Mouse (Mus musculus) kidney, postnatal 14 days (tissue): ENCODE results near the gene Sult1a1.
A peak's percentile ranks its signal among the peaks of the same experiment; 100 is the strongest.

Source experiments
- DNase-seq: peaks from one replicate; pipeline ENCODE4 v3.0.0; 2022; ENCODE audit warnings: mixed read lengths

The Sult1a1 gene

GRCm38 (mm10) chr7:126676207-126676606, at the start of gene Sult1a1:
TSS of gene Sult1a1 (minus strand) at chr7:126676432.
- peak; percentile 88 for DNase-seq

GRCm38 (mm10) chr7:126725667-126726066, 49.4 kb upstream of the Sult1a1 start:
- no peak for DNase-seq

GRCm38 (mm10) chr7:126725077-126725476, 48.8 kb upstream of the Sult1a1 start:
- no peak for DNase-seq

GRCm38 (mm10) chr7:126721635-126722034, 45.4 kb upstream of the Sult1a1 start:
- no peak for DNase-seq

GRCm38 (mm10) chr7:126718787-126719337, 42.6 kb upstream of the Sult1a1 start:
- DNase-seq: no peak

- DNase-seq: no peak
Observed at GRCm38 (mm10) chr7:126717566-126717965, 41.3 kb upstream of the Sult1a1 start.

- no peak for DNase-seq
Observed at GRCm38 (mm10) chr7:126715679-126716078, 39.4 kb upstream of the Sult1a1 start.

- no peak for DNase-seq
Observed at GRCm38 (mm10) chr7:126711910-126712309, 35.7 kb upstream of the Sult1a1 start.

- no peak for DNase-seq
Observed at GRCm38 (mm10) chr7:126710266-126710665, 34.0 kb upstream of the Sult1a1 start.

GRCm38 (mm10) chr7:126708175-126708952, 32.1 kb upstream of the Sult1a1 start:
- DNase-seq: no peak

GRCm38 (mm10) chr7:126707442-126708174, 31.4 kb upstream of the Sult1a1 start, which contains the start of gene Coro1a:
TSS of gene Coro1a (minus strand) at chr7:126707787.
- no peak for DNase-seq

- DNase-seq: peak; percentile 73
Observed at GRCm38 (mm10) chr7:126704121-126704980, 28.1 kb upstream of the Sult1a1 start.

- DNase-seq: no peak
Observed at GRCm38 (mm10) chr7:126703757-126704077, 27.5 kb upstream of the Sult1a1 start.

- no peak for DNase-seq
Observed at GRCm38 (mm10) chr7:126702861-126703756, 26.9 kb upstream of the Sult1a1 start.

- DNase-seq: no peak
Observed at GRCm38 (mm10) chr7:126702358-126702757, 26.1 kb upstream of the Sult1a1 start.

- no peak for DNase-seq
Observed at GRCm38 (mm10) chr7:126701559-126702357, 25.5 kb upstream of the Sult1a1 start.

- peak; percentile 90 for DNase-seq
Observed at GRCm38 (mm10) chr7:126701070-126701469, 24.8 kb upstream of the Sult1a1 start.

GRCm38 (mm10) chr7:126700063-126701015, 24.1 kb upstream of the Sult1a1 start:
- no peak for DNase-seq

GRCm38 (mm10) chr7:126697838-126698237, 21.6 kb upstream of the Sult1a1 start:
- DNase-seq: no peak

- DNase-seq: no peak
Observed at GRCm38 (mm10) chr7:126696886-126697285, 20.7 kb upstream of the Sult1a1 start.
